Mouse (Mus musculus): ENCODE results near the gene Cul7. TPM values are rescaled to one million over a fixed set of nuclear protein-coding genes. Genes with fewer than 3 reads are reported as not detected.

Gene Cul7
- total RNA-seq (2014; rRNA removed; ENCODE audit: low replicate concordance), result 92.7 and 95.5 TPM in 2 replicates
- polyA plus RNA-seq (2015; fragmentation: Nextera tagmentation; extraction: Ambion mirVana), result 18.6 and 20.6 TPM in 2 replicates

GRCm38 (mm10) chr17:46650232-46651031 is at the start of gene Cul7:
Gene Cul7 (plus strand): TSS chr17:46650337.
- Histone ChIP-seq H3K4me2 (ENCODE audit: low read depth, low read length) (peak within 1 kb of the TSS; percentile 89), H3K27ac (ENCODE audit: low read depth) (peak within 1 kb of the TSS; percentile 95), H3K36me3 (replicated peaks; ENCODE audit: control insufficient read depth, insufficient read depth, low read length) (peaks cover 33% of the 10 kb centered on the region), H3K27me3 (ENCODE audit: control insufficient read depth, insufficient read depth, low read length) (no peaks in the 10 kb centered on the region), H3K9me3 (replicated peaks; ENCODE audit: control insufficient read depth, low read length) (no peaks in the 10 kb centered on the region), H3K4me1 (ENCODE audit: control insufficient read depth, insufficient read depth) (peaks cover 24% of the 10 kb centered on the region), H3K4me3 (ENCODE audit: low read depth, low read length) (peak within 1 kb of the TSS; percentile 73), H3K9ac (replicated peaks; ENCODE audit: low read depth, low read length) (peak within 1 kb of the TSS; percentile 80)
- TF ChIP-seq EP300 (IDR thresholded peaks at IDR 0.05; ENCODE audit: low read depth), result peak; percentile 71
- no peak for TF ChIP-seq CTCF (IDR thresholded peaks at IDR 0.05; ENCODE audit: low read depth)
- WGBS, result under 1% methylated on average over 55 of the region's 58 CpGs
- ATAC-seq (ENCODE audit: insufficient read depth, low read depth) (peak; percentile 90), DNase-seq (ENCODE audit: low spot score) (peak; percentile 98)

- no peaks in the 10 kb centered on the region for H3K4me1 ChIP-seq (ENCODE audit: control insufficient read depth, insufficient read depth)
- no peaks in the 10 kb centered on the region for H3K9me3 ChIP-seq (replicated peaks; ENCODE audit: control insufficient read depth, low read length)
- H3K36me3 ChIP-seq (replicated peaks; ENCODE audit: control insufficient read depth, insufficient read depth, low read length), result no peaks in the 10 kb centered on the region
- DNase-seq (ENCODE audit: low spot score), result no peak
- H3K4me3 ChIP-seq (ENCODE audit: low read depth, low read length), result no peak overlapping the region
- H3K9ac ChIP-seq (replicated peaks; ENCODE audit: low read depth, low read length), result no peak overlapping the region
- H3K27ac ChIP-seq (ENCODE audit: low read depth), result no peak overlapping the region
- H3K27me3 ChIP-seq (ENCODE audit: control insufficient read depth, insufficient read depth, low read length), result no peaks in the 10 kb centered on the region
- WGBS, result 94% methylated on average over 2 of the region's 2 CpGs
- ATAC-seq (ENCODE audit: insufficient read depth, low read depth), result no peak
- H3K4me2 ChIP-seq (ENCODE audit: low read depth, low read length), result no peak overlapping the region
- no peak for TF ChIP-seq EP300 (IDR thresholded peaks at IDR 0.05; ENCODE audit: low read depth)
- no peak for TF ChIP-seq CTCF (IDR thresholded peaks at IDR 0.05; ENCODE audit: low read depth)
These were observed 49.6 kb upstream of the Cul7 start for GRCm38 (mm10) chr17:46600569-46600968.

GRCm38 (mm10) chr17:46602212-46602611 is 47.9 kb upstream of the Cul7 start:
- Histone ChIP-seq H3K4me2 (ENCODE audit: low read depth, low read length) (no peak overlapping the region), H3K4me1 (ENCODE audit: control insufficient read depth, insufficient read depth) (no peaks in the 10 kb centered on the region), H3K36me3 (replicated peaks; ENCODE audit: control insufficient read depth, insufficient read depth, low read length) (no peaks in the 10 kb centered on the region), H3K27me3 (ENCODE audit: control insufficient read depth, insufficient read depth, low read length) (no peaks in the 10 kb centered on the region), H3K9ac (replicated peaks; ENCODE audit: low read depth, low read length) (no peak overlapping the region), H3K27ac (ENCODE audit: low read depth) (peak overlapping the region; percentile 26; the same call in 1 of the 2 replicates), H3K4me3 (ENCODE audit: low read depth, low read length) (no peak overlapping the region), H3K9me3 (replicated peaks; ENCODE audit: control insufficient read depth, low read length) (no peaks in the 10 kb centered on the region)
- 14% methylated on average over 9 of the region's 9 CpGs for WGBS
- peak; percentile 27; the same call in 1 of the 2 replicates for ATAC-seq (ENCODE audit: insufficient read depth, low read depth)
- peak; percentile 35 for DNase-seq (ENCODE audit: low spot score)
- TF ChIP-seq EP300 (IDR thresholded peaks at IDR 0.05; ENCODE audit: low read depth) (no peak), CTCF (IDR thresholded peaks at IDR 0.05; ENCODE audit: low read depth) (no peak)

GRCm38 (mm10) chr17:46603229-46603628 is 46.9 kb upstream of the Cul7 start:
- TF ChIP-seq EP300 (IDR thresholded peaks at IDR 0.05; ENCODE audit: low read depth) (no peak), CTCF (IDR thresholded peaks at IDR 0.05; ENCODE audit: low read depth) (no peak)
- WGBS, result 96% methylated on average over 4 of the region's 4 CpGs
- H3K9me3 ChIP-seq (replicated peaks; ENCODE audit: control insufficient read depth, low read length), result no peaks in the 10 kb centered on the region
- H3K4me1 ChIP-seq (ENCODE audit: control insufficient read depth, insufficient read depth), result no peaks in the 10 kb centered on the region
- ATAC-seq (ENCODE audit: insufficient read depth, low read depth) (no peak), DNase-seq (ENCODE audit: low spot score) (no peak)
- no peak overlapping the region for H3K27ac ChIP-seq (ENCODE audit: low read depth)
- no peaks in the 10 kb centered on the region for H3K27me3 ChIP-seq (ENCODE audit: control insufficient read depth, insufficient read depth, low read length)
- H3K9ac ChIP-seq (replicated peaks; ENCODE audit: low read depth, low read length), result no peak overlapping the region
- H3K4me2 ChIP-seq (ENCODE audit: low read depth, low read length), result no peak overlapping the region
- H3K4me3 ChIP-seq (ENCODE audit: low read depth, low read length), result no peak overlapping the region
- no peaks in the 10 kb centered on the region for H3K36me3 ChIP-seq (replicated peaks; ENCODE audit: control insufficient read depth, insufficient read depth, low read length)

DNA sequence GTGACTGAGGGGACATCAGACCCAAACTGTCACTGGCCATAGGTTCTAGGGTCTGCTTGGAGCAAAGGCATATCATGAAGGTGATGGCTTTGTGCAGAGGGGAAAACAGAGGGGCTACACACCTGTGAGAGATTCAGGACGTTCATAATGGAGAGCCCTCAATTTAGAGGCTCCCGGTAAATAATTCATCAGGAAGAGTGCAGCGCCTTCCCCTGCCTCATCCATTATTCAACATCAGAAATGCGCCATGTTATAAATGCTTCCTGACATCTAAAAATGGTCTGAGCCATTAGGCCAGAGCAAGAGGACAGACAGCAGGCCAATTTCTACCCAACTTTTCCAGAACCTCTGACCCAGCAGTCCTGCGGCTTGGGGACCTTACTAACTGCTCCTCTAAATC is 45.0 kb upstream of the Cul7 start:
- Histone ChIP-seq H3K9me3 (replicated peaks; ENCODE audit: control insufficient read depth, low read length) (no peaks in the 10 kb centered on the region), H3K4me3 (ENCODE audit: low read depth, low read length) (no peak overlapping the region), H3K4me2 (ENCODE audit: low read depth, low read length) (no peak overlapping the region), H3K9ac (replicated peaks; ENCODE audit: low read depth, low read length) (no peak overlapping the region), H3K27me3 (ENCODE audit: control insufficient read depth, insufficient read depth, low read length) (no peaks in the 10 kb centered on the region), H3K36me3 (replicated peaks; ENCODE audit: control insufficient read depth, insufficient read depth, low read length) (no peaks in the 10 kb centered on the region), H3K4me1 (ENCODE audit: control insufficient read depth, insufficient read depth) (0 out of 2 replicates have a peak, but pooled peaks cover 4% of the 10 kb centered on the region), H3K27ac (ENCODE audit: low read depth) (no peak overlapping the region)
- no peak for ATAC-seq (ENCODE audit: insufficient read depth, low read depth)
- 79% methylated on average over 5 of the region's 5 CpGs for WGBS
- DNase-seq (ENCODE audit: low spot score), result no peak
- TF ChIP-seq EP300 (IDR thresholded peaks at IDR 0.05; ENCODE audit: low read depth) (no peak), CTCF (IDR thresholded peaks at IDR 0.05; ENCODE audit: low read depth) (no peak)

Measured in heart, postnatal 0 days (tissue).